Mouse (Mus musculus): ENCODE measurements around the gene Kif13a.

GRCm38 (mm10) chr13:46759281-46759809, 170.3 kb downstream of the Kif13a start:
- TF ChIP-seq CTCF (IDR thresholded peaks at IDR 0.05; ENCODE audit: low read depth) (no peak), EP300 (IDR thresholded peaks at IDR 0.05; ENCODE audit: low read depth) (no peak)
